Mouse (Mus musculus): ENCODE data around the gene Phxr2. TPM values are rescaled to one million over a fixed set of nuclear protein-coding genes. Genes with fewer than 3 reads are reported as not detected.

Phxr2 gene
- not detected for polyA plus RNA-seq (2014; fragmentation: Illumina TruSeq; extraction: RNeasy Lipid Tissue Mini Kit (QIAGEN cat#74804); ENCODE audit: low replicate concordance)

DNA sequence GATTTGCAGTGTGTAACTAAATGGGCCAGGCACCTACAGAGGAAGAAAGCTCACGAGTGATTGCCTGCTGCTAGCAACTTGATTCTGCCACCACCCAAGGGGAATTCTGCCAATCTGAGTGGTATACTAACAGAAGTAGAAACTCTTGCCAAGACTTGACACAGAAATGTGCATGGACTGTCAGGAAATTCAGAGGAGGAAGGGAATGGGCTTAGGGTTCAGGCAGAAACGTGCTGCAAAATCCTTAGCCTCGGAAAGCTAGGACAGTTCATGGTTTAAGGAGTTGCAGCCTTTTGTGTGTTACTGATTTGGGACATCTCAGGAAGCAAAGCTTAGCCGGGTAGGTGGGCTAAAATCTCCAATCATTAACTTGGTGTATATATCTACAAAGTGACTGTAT, at the start of gene Phxr2:
Phxr2 (minus strand) TSS at position 101 of the 400 bp plus-strand sequence.

DNA sequence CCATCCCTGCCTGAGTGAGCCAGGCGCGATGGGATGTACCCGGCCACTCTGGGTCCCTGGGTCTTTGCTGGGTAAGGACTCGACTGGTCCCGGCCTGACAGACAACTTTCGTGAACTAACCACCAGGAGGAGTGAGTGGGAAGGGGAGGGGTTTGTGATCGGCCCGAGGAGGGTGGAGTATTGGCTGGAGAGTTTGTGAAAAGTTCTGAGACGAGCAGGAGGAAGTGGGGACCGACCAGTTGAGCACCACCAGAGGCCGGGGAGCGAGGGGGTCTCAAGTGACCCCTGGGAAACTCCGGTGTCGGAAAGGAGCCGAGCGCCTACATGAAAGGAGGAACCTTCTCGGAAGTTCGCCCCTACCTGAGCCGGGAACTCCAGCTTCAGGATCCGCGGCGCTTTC, 18.2 kb downstream of the Phxr2 start, which contains the start of gene Galnt4:
Galnt4 (plus strand) TSS at position 196 of the 400 bp plus-strand sequence.

DNA sequence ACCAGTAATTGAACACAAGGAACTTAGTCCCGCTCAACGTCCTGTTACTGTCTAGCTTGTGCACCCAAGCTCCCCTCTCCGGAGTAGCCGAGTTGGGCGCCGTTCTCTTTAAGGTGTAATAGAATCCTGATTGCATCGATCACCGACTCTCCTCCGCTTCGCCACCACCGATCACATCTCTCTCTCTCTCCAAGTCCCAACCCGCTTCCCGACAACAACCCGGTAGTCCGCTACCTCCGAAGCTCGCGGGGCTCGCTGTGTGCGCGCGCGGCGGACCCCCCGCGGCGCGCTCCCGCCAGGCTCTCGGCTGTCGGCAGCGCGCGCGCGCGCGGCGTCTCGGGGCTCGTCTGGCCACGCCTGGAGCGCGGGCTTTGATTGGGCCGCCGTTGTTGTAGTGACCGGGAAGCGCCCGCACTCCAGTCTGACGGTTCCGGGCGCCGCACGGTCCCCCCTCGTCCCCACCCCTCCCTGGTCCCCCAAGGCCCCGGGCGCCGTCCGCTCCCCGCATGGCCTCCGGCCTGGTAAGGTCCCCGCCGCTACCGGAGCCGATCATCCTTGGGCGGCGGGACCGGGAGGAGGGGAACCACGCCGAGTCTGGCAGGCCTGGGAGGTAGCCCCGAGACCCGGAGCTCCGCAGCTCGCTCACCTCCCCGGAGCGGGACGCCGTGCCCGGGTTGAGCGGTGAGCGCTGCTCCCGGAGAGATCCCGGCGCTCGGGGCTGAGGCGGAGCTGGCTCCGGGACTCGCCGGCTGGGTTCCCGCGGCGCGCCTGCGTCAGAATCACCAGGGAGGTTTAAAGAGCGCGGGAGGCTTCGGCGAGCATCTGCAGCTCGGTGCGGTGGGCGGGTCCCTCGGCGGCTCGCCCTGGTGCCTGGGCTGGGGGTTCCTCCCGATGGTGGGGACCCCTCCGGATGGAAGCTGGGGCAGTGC, 19.2 kb downstream of the Phxr2 start, which contains the start of gene Poc1b:
Poc1b (plus strand) TSS at position 334 of the 929 bp plus-strand sequence.

Other genes starting within 250 kb of the Phxr2 start
- gene Atp2b1, start 211.9 kb downstream of the Phxr2 start, polyA plus RNA-seq (2014; fragmentation: Illumina TruSeq; extraction: RNeasy Lipid Tissue Mini Kit (QIAGEN cat#74804); ENCODE audit: low replicate concordance) = 177 TPM
- 18.1 TPM for gene Poc1b, start 19.3 kb downstream of the Phxr2 start, polyA plus RNA-seq (2014; fragmentation: Illumina TruSeq; extraction: RNeasy Lipid Tissue Mini Kit (QIAGEN cat#74804); ENCODE audit: low replicate concordance)
- gene Galnt4, start 18.2 kb downstream of the Phxr2 start, polyA plus RNA-seq (2014; fragmentation: Illumina TruSeq; extraction: RNeasy Lipid Tissue Mini Kit (QIAGEN cat#74804); ENCODE audit: low replicate concordance) = 78.6 TPM
- 108 TPM for gene Dusp6, start 136.9 kb upstream of the Phxr2 start, polyA plus RNA-seq (2014; fragmentation: Illumina TruSeq; extraction: RNeasy Lipid Tissue Mini Kit (QIAGEN cat#74804); ENCODE audit: low replicate concordance)